Mouse (Mus musculus): ENCODE data around the gene Rcan2.

Rcan2 gene

DNA sequence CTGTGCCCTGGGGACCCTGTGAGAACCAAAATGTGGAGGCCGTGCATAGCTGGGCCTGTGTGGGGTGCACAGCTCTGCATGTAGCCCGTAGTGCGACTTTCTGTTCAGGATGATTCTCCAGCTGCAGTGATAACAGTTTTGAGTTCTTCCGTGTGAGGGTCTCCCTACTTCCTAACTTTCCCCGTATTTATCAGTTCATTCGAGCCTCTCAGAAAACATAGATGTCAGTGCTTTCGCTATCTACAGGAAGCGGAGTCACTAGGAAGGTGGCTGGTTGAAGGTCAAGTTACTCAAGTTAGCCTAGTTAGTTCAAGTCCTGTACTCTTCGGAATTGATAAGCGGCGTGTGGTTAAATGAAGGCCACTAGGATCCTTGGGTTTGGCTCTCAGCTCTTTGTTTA is 130.6 kb downstream of the Rcan2 start:
- no peak for DNase-seq

DNA sequence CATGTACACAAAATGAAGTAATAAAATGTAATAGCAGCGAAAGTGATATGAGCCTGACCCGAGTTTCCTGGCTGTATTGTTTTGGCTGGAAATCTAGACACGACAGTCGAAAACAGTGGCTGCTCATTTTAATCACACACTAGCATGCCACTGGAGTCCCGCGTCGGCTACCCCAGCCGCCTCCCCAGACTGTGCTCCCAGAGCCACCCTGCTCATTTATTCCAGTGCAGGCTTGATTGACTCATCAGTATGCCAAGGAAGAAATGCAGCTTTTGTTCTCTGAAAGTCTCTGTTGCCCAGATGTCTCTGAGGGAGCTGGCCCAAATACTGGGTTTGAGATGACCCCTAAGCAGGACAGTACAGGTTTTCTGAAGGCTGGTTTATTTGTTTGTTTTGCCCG is 132.9 kb downstream of the Rcan2 start:
- DNase-seq = no peak

- peak; percentile 24 to 27 for DNase-seq
These were observed 151.1 kb downstream of the Rcan2 start for GRCm38 (mm10) chr17:43952219-43952618.

DNA sequence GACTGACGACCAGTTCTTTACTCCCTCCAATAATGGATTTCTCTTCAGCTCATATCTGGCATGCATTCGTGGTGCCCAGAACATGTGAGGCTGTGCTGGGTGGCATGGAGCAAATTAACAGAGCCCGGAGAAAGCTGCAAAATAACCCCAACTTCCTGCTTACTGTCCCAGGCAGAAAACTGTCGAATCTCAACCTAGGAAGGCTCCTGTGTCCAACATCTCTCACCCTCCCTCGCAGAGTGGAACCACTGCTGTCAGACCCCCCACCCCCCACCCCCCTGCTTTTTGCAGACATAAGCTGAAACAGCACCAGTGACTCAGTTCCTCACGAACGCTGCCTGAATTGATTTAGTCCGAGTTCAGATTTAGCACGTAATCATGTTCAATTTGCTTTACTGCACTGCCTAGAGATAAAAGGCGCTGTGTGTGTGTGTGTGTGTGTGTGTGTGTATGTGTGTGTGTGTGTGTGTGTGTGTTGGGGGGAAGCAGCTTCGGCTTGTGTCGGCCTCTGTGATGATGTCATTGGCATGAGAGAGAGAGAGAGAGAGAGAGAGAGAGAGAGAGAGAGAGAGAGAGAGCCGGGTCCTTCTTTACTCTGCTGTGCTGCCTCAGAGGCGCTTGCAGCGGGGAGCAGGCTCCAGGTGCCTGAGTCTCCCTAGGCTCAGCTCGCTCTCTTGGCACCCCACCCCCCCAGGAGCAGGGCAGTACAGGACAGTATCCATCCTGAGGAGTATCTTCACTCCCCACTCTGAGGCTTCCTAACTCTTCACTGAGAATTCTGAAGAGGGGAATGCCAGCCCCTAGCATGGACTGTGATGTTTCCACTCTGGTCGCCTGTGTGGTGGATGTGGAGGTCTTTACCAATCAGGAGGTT is 151.7 kb downstream of the Rcan2 start:
- DNase-seq = peak; percentile 56 to 68

- DNase-seq = no peak
These were observed 152.4 kb downstream of the Rcan2 start for GRCm38 (mm10) chr17:43953535-43953918.

- no peak for DNase-seq
These were observed 158.6 kb downstream of the Rcan2 start for GRCm38 (mm10) chr17:43959797-43960196.

- DNase-seq = no peak
These were observed 168.8 kb downstream of the Rcan2 start for GRCm38 (mm10) chr17:43969943-43970342.

DNA sequence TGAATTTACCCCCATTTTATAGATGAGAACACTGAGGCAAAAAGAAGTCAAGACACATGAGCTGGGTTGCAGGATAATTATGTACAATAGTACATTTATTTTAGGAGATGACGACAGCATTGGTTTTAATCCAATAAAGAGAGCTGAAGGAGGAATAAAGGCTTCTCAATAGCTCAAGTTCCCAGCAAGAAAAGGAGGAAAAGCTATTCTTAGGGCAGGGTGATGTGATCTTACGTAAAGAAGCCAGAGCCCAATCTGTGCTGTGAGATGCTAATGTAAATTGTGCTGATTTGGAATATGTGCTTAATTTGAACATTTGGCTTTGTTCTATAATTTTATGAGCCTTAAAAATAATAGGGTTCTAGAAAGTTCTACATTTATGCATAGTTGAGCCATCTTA is 176.4 kb downstream of the Rcan2 start:
- DNase-seq = no peak

- no peak for DNase-seq
These were observed 178.8 kb downstream of the Rcan2 start for GRCm38 (mm10) chr17:43979925-43980324.

GRCm38 (mm10) chr17:43982505-43982904 is 181.4 kb downstream of the Rcan2 start:
- no peak for DNase-seq

DNA sequence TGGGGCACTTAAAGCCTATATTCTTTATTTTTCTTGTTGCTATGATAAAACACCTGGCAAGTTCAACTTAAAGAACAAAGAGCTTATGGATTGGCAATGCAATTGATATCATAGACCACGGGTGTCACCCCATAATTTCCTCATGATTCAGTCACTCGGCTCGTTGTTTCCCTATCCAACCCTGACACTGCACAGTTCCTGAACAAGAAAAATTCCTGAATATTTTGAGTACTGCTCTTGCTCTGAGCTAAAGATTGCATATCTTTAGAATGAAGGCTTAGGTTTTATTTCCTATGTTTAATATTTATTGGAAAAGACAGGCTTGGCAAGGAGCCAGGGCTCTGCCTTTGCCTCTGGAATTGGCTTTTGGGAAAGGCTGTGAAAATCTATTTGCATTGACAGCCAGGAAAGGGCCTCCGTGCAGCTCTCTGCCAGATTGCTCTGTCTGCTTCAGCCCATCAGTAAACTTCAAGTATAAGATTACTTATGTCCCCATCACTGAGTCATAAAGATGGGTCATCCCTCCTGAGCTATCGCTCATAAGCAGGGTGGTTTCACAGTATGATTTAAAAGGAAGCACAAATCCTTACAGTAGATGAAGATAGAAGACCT is 188.3 kb downstream of the Rcan2 start:
- DNase-seq = peak in 1 of 2 experiments; percentile 21

GRCm38 (mm10) chr17:43990957-43991383 is 189.8 kb downstream of the Rcan2 start:
- no peak for DNase-seq

- no peak for DNase-seq
These were observed 192.9 kb downstream of the Rcan2 start for GRCm38 (mm10) chr17:43994080-43994479.

DNA sequence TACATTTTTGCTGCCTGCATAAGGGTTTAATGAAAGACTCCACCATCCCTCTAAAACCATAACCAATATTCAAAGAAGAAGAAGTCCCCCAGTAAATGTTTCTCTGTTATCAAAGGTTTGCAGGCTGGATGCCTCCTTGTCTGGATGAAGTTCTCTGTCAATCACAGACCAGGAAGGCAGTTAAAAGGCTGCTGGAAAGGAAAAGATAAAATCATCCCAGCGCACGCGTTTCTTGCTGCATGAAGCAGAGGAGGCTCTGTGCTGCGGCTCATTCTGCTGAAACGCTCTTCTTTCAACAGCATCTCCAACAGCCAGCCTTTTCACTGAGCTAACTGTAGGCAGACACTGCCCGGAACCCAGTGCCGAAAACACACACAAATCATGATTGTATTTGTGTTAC is 196.4 kb downstream of the Rcan2 start:
- DNase-seq = no peak

DNA sequence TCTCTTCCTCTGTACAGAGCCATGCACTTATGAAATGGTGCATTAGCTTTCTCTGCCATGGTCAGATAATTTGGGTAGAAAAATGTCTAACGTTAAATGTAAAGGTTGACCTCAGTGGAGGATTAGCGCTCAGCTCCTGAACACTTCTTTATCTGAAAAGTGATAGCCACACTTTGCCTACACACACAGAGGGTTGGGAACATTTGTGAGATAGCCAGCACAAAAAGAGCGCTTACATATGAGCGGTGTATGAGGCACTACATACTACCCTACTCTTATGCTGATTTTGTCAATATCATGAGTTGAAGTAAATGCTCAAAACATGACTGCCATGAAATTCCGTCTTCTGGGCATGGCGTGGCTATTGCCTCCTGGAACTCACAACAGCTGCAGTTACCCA is 196.9 kb downstream of the Rcan2 start:
- DNase-seq = no peak

GRCm38 (mm10) chr17:44004401-44004800 is 203.2 kb downstream of the Rcan2 start:
- DNase-seq = no peak

GRCm38 (mm10) chr17:44007411-44007810 is 206.3 kb downstream of the Rcan2 start:
- no peak for DNase-seq

DNA sequence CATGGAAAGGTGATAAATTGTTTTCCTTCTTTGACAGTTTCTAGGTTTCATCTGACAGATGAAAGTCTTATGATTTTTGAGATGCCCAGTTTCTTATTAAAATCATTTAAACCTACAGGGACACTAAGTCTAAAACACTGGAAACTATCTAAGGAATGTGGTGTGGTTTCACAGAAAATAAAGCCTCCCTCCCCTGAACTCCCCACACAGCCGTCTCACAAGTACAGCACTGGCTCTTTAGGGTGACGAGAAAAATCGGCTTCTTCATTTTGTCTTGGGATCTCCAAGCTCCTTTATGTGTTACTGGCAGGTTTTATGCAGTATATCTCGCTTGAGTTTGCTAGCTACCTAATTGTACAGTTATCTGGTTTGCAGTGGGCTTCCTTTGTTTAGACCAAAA is 210.8 kb downstream of the Rcan2 start:
- no peak for DNase-seq

- no peak for DNase-seq
These were observed 212.8 kb downstream of the Rcan2 start for GRCm38 (mm10) chr17:44013756-44014510.

DNA sequence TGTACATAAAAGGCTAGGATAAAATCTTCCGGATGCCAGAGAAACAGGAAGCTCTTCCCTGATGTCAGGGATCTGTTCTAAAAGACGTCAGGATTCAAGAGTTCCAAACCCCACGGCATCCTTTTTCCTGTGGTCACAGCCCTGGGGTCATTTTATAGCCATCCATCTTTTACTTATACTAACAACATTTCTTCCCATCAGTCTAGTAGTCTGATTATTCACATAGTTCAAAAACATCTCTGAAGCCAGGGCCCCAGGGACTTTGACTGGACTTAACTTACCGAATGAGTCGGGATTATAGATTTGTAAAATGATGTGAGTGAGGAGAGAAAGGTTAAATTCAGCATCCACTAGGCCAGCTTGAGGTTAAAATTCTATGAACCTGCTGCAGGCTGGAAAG is 215.2 kb downstream of the Rcan2 start:
- DNase-seq = no peak

GRCm38 (mm10) chr17:44020707-44021220 is 219.6 kb downstream of the Rcan2 start:
- DNase-seq = no peak

DNA sequence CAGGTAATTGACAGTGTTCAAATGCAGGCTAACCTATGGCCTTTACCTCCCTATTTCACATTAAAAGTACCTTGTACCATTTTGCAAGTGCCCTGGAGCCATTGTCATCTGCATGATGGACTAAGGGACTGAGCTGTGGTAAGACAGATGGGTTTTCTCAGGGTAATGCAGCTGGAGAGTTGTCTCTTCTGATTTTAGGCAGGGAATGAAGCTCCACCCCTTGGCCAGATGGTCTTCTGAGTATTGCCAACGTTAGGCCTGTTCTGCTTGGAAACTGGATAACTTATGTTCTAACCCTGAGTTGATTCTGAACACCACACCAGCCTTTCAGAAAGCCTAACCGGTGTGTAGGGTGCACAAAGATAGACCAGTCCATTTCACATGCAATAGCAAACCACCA is 222.7 kb downstream of the Rcan2 start:
- DNase-seq = no peak

GRCm38 (mm10) chr17:44025011-44025410 is 223.9 kb downstream of the Rcan2 start:
- no peak for DNase-seq
